Mouse (Mus musculus): ENCODE results near the gene Cacna1a. TPM values are rescaled to one million over a fixed set of nuclear protein-coding genes. Genes with fewer than 3 reads are reported as not detected.

The Cacna1a gene
- total and polyA plus RNA-seq, 2 experiments from 2014 or later, result 4.2 to 8.6 TPM

GRCm38 (mm10) chr8:84687003-84687704, 298.9 kb downstream of the Cacna1a start:
- TF ChIP-seq CTCF (IDR thresholded peaks at IDR 0.05; ENCODE audit: low read depth) (no peak), EP300 (IDR thresholded peaks at IDR 0.05; ENCODE audit: low read depth) (no peak)
- Histone ChIP-seq H3K36me3 (replicated peaks; ENCODE audit: control insufficient read depth, insufficient read depth, low read length) (peaks cover 4% of the 10 kb centered on the region; the same call in 1 of the 2 replicates), H3K4me1 (ENCODE audit: control insufficient read depth, insufficient read depth) (peaks cover 30% of the 10 kb centered on the region), H3K27me3 (ENCODE audit: control insufficient read depth, insufficient read depth, low read length) (no peaks in the 10 kb centered on the region), H3K9ac (replicated peaks; ENCODE audit: low read depth, low read length) (peak overlapping the region; percentile 98), H3K9me3 (replicated peaks; ENCODE audit: control insufficient read depth, low read length) (no peaks in the 10 kb centered on the region), H3K4me3 (ENCODE audit: low read depth, low read length) (peak overlapping the region; percentile 100), H3K27ac (ENCODE audit: low read depth) (peak overlapping the region; percentile 86), H3K4me2 (ENCODE audit: low read depth, low read length) (peak overlapping the region; percentile 89)
- ATAC-seq (ENCODE audit: insufficient read depth, low read depth), result peak; percentile 31
- WGBS, result under 1% methylated on average over 56 of the region's 62 CpGs
- DNase-seq (ENCODE audit: low spot score), result peak; percentile 29

- H3K27ac ChIP-seq (ENCODE audit: low read depth), result peak within 1 kb of the TSS; percentile 86
- ATAC-seq (ENCODE audit: insufficient read depth, low read depth) (peak; percentile 85), DNase-seq (ENCODE audit: low spot score) (peak; percentile 82)
- no peaks in the 10 kb centered on the region for H3K27me3 ChIP-seq (ENCODE audit: control insufficient read depth, insufficient read depth, low read length)
- peak within 1 kb of the TSS; percentile 100 for H3K4me3 ChIP-seq (ENCODE audit: low read depth, low read length)
- H3K9me3 ChIP-seq (replicated peaks; ENCODE audit: control insufficient read depth, low read length), result no peaks in the 10 kb centered on the region
- under 1% methylated on average over 25 of the region's 37 CpGs for WGBS
- H3K4me1 ChIP-seq (ENCODE audit: control insufficient read depth, insufficient read depth), result peaks cover 30% of the 10 kb centered on the region
- TF ChIP-seq EP300 (IDR thresholded peaks at IDR 0.05; ENCODE audit: low read depth) (no peak), CTCF (IDR thresholded peaks at IDR 0.05; ENCODE audit: low read depth) (0 out of 2 replicates have a peak, but pooled peaks have one; percentile 1)
- H3K9ac ChIP-seq (replicated peaks; ENCODE audit: low read depth, low read length), result peak within 1 kb of the TSS; percentile 98
- peak within 1 kb of the TSS; percentile 89 for H3K4me2 ChIP-seq (ENCODE audit: low read depth, low read length)
- H3K36me3 ChIP-seq (replicated peaks; ENCODE audit: control insufficient read depth, insufficient read depth, low read length), result peaks cover 9% of the 10 kb centered on the region
Measured at GRCm38 (mm10) chr8:84687705-84688100, 299.5 kb downstream of the Cacna1a start, which contains the start of gene Nacc1. Nacc1 (minus strand) TSS chr8:84687862.

GRCm38 (mm10) chr8:84689091-84689915, 301.1 kb downstream of the Cacna1a start:
- no peak for TF ChIP-seq EP300 (IDR thresholded peaks at IDR 0.05; ENCODE audit: low read depth)
- no peak for TF ChIP-seq CTCF (IDR thresholded peaks at IDR 0.05; ENCODE audit: low read depth)
- H3K4me3 ChIP-seq (ENCODE audit: low read depth, low read length), result peak overlapping the region; percentile 59
- no peaks in the 10 kb centered on the region for H3K9me3 ChIP-seq (replicated peaks; ENCODE audit: control insufficient read depth, low read length)
- DNase-seq (ENCODE audit: low spot score) (peak; percentile 94), ATAC-seq (ENCODE audit: insufficient read depth, low read depth) (peak; percentile 84)
- WGBS, result under 1% methylated on average over 47 of the region's 47 CpGs
- H3K27me3 ChIP-seq (ENCODE audit: control insufficient read depth, insufficient read depth, low read length), result no peaks in the 10 kb centered on the region
- H3K9ac ChIP-seq (replicated peaks; ENCODE audit: low read depth, low read length), result peak overlapping the region; percentile 53
- H3K36me3 ChIP-seq (replicated peaks; ENCODE audit: control insufficient read depth, insufficient read depth, low read length), result peaks cover 23% of the 10 kb centered on the region
- peaks cover 30% of the 10 kb centered on the region for H3K4me1 ChIP-seq (ENCODE audit: control insufficient read depth, insufficient read depth)
- H3K27ac ChIP-seq (ENCODE audit: low read depth), result peak overlapping the region; percentile 26
- peak overlapping the region; percentile 83 for H3K4me2 ChIP-seq (ENCODE audit: low read depth, low read length)

Other genes starting within 250 kb of the Cacna1a start
- 13.1 and 17.1 TPM in 2 replicates for gene Cc2d1a, start 240.5 kb upstream of the Cacna1a start, total RNA-seq (2014; rRNA removed; ENCODE audit: low replicate concordance)
- gene Cc2d1a, start 240.5 kb upstream of the Cacna1a start, polyA plus RNA-seq (2015; fragmentation: Nextera tagmentation; extraction: Ambion mirVana), result 8.4 and 10.2 TPM in 2 replicates
- gene 4930432K21Rik, start 240.4 kb upstream of the Cacna1a start, total RNA-seq (2014; rRNA removed; ENCODE audit: low replicate concordance), result 0.43 TPM in 1 of 2 replicates, not detected in the other
- gene 4930432K21Rik, start 240.4 kb upstream of the Cacna1a start, polyA plus RNA-seq (2015; fragmentation: Nextera tagmentation; extraction: Ambion mirVana), result 0.34 and 0.48 TPM in 2 replicates
- gene Nanos3, start 203.2 kb upstream of the Cacna1a start, total RNA-seq (2014; rRNA removed; ENCODE audit: low replicate concordance), result 1.4 TPM in 1 of 2 replicates, not detected in the other
- 4.6 and 6.0 TPM in 2 replicates for gene Nanos3, start 203.2 kb upstream of the Cacna1a start, polyA plus RNA-seq (2015; fragmentation: Nextera tagmentation; extraction: Ambion mirVana)
- 23.8 and 31.4 TPM in 2 replicates for gene Zswim4, start 151.4 kb upstream of the Cacna1a start, total RNA-seq (2014; rRNA removed; ENCODE audit: low replicate concordance)
- 4.6 and 5.8 TPM in 2 replicates for gene Zswim4, start 151.4 kb upstream of the Cacna1a start, polyA plus RNA-seq (2015; fragmentation: Nextera tagmentation; extraction: Ambion mirVana)
- 90.3 and 93.2 TPM in 2 replicates for gene D8Ertd738e, start 138.7 kb upstream of the Cacna1a start, total RNA-seq (2014; rRNA removed; ENCODE audit: low replicate concordance)
- 382 and 414 TPM in 2 replicates for gene D8Ertd738e, start 138.7 kb upstream of the Cacna1a start, polyA plus RNA-seq (2015; fragmentation: Nextera tagmentation; extraction: Ambion mirVana)
- gene Mri1, start 131.1 kb upstream of the Cacna1a start, total RNA-seq (2014; rRNA removed; ENCODE audit: low replicate concordance), result 25.8 and 74.7 TPM in 2 replicates
- 37.3 and 39.2 TPM in 2 replicates for gene Mri1, start 131.1 kb upstream of the Cacna1a start, polyA plus RNA-seq (2015; fragmentation: Nextera tagmentation; extraction: Ambion mirVana)
- 7.0 and 14.4 TPM in 2 replicates for gene Ccdc130, start 118.1 kb upstream of the Cacna1a start, total RNA-seq (2014; rRNA removed; ENCODE audit: low replicate concordance)
- 12.2 and 12.7 TPM in 2 replicates for gene Ccdc130, start 118.1 kb upstream of the Cacna1a start, polyA plus RNA-seq (2015; fragmentation: Nextera tagmentation; extraction: Ambion mirVana)